Mouse (Mus musculus): ENCODE results near the gene Cyb561d2.
A peak's percentile ranks its signal among the peaks of the same experiment; 100 is the strongest.
"Not testable (repeated sequence)": the region's sequence is repeated elsewhere in the genome, so short reads cannot be mapped to it uniquely, and the experiment has no call there.

DNA sequence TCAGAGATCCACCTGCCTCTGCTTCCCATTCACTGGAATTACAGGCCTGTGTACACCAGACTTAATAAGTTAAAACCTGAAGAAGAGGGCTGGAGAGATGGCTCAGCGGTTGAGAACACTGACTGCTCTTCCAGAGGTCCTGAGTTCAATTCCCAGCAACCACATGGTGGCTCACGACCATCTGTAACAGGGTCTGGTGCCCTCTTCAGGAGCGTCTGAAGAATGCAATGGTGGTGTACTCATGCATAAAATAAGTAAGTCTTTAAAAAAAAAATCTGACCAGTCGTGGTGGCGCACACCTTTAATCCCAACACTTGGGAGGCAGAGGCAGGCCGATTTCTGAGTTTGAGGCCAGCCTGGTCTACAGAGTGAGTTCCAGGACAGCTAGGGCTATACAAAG lies 31.8 kb upstream of the Cyb561d2 start:
- TF ChIP-seq CTCF (IDR thresholded peaks at IDR 0.05), result peak; percentile 43
- not testable (repeated sequence) for TF ChIP-seq EP300, POLR2A (IDR thresholded peaks at IDR 0.05; ENCODE audit: insufficient read depth, low read depth, low read length)
